Mouse (Mus musculus): ENCODE results near the gene 1110032A03Rik. TPM values are rescaled to one million over a fixed set of nuclear protein-coding genes. Genes with fewer than 3 reads are reported as not detected.

Gene 1110032A03Rik
- polyA plus RNA-seq (2015; fragmentation: Nextera tagmentation; extraction: Ambion mirVana): 64.4 and 69.0 TPM in 2 replicates

GRCm38 (mm10) chr9:50774991-50775612, at the start of gene 1110032A03Rik, which contains the start of gene Alg9:
Gene 1110032A03Rik (minus strand): TSS chr9:50775520.
Gene Alg9 (plus strand): TSS chr9:50775019.

GRCm38 (mm10) chr9:50768107-50769002, 7.0 kb downstream of the 1110032A03Rik start, which contains the start of gene Fdxacb1:
Gene Fdxacb1 (plus strand): TSS chr9:50768236.

GRCm38 (mm10) chr9:50752054-50752602, 23.2 kb downstream of the 1110032A03Rik start, which contains the start of gene Hspb2:
Gene Hspb2 (minus strand): TSS chr9:50752354.

GRCm38 (mm10) chr9:50751323-50751722, 24.0 kb downstream of the 1110032A03Rik start, which contains the start of gene Cryab:
Gene Cryab (plus strand): TSS chr9:50751325.

GRCm38 (mm10) chr9:50746214-50746677, 29.1 kb downstream of the 1110032A03Rik start, which contains the start of gene 2310030G06Rik:
Gene 2310030G06Rik (minus strand): TSS chr9:50746536.

GRCm38 (mm10) chr9:50738914-50739870, 36.1 kb downstream of the 1110032A03Rik start, which contains the start of gene Dixdc1:
Gene Dixdc1 (minus strand): TSS chr9:50739517.

Other genes with a start within 250 kb of the 1110032A03Rik start
- gene Pts, start 246.8 kb downstream of the 1110032A03Rik start, polyA plus RNA-seq (2015; fragmentation: Nextera tagmentation; extraction: Ambion mirVana): 97.8 and 101 TPM in 2 replicates
- gene Il18, start 220.7 kb downstream of the 1110032A03Rik start, polyA plus RNA-seq (2015; fragmentation: Nextera tagmentation; extraction: Ambion mirVana): 37.1 and 50.8 TPM in 2 replicates
- 0.42 and 0.55 TPM in 2 replicates for gene Bco2, start 220.3 kb downstream of the 1110032A03Rik start, polyA plus RNA-seq (2015; fragmentation: Nextera tagmentation; extraction: Ambion mirVana)
- 0.46 TPM in 1 of 2 replicates, not detected in the other for gene Tex12, start 214.2 kb downstream of the 1110032A03Rik start, polyA plus RNA-seq (2015; fragmentation: Nextera tagmentation; extraction: Ambion mirVana)
- 353 and 365 TPM in 2 replicates for gene Sdhd, start 171.7 kb downstream of the 1110032A03Rik start, polyA plus RNA-seq (2015; fragmentation: Nextera tagmentation; extraction: Ambion mirVana)
- 492 and 511 TPM in 2 replicates for gene Timm8b, start 171.6 kb downstream of the 1110032A03Rik start, polyA plus RNA-seq (2015; fragmentation: Nextera tagmentation; extraction: Ambion mirVana)
- gene Pih1d2, start 158.2 kb downstream of the 1110032A03Rik start, polyA plus RNA-seq (2015; fragmentation: Nextera tagmentation; extraction: Ambion mirVana): 4.5 and 6.8 TPM in 2 replicates
- 22.0 and 22.5 TPM in 2 replicates for gene Nkapd1, start 158.1 kb downstream of the 1110032A03Rik start, polyA plus RNA-seq (2015; fragmentation: Nextera tagmentation; extraction: Ambion mirVana)
- gene Dlat, start 115.7 kb downstream of the 1110032A03Rik start, polyA plus RNA-seq (2015; fragmentation: Nextera tagmentation; extraction: Ambion mirVana): 73.7 and 79.1 TPM in 2 replicates
- gene Dixdc1, start 36.0 kb downstream of the 1110032A03Rik start, polyA plus RNA-seq (2015; fragmentation: Nextera tagmentation; extraction: Ambion mirVana): 25.4 and 27.9 TPM in 2 replicates
- 2.3 and 3.6 TPM in 2 replicates for gene 2310030G06Rik, start 29.0 kb downstream of the 1110032A03Rik start, polyA plus RNA-seq (2015; fragmentation: Nextera tagmentation; extraction: Ambion mirVana)
- gene Cryab, start 24.2 kb downstream of the 1110032A03Rik start, polyA plus RNA-seq (2015; fragmentation: Nextera tagmentation; extraction: Ambion mirVana): 64.2 and 69.0 TPM in 2 replicates
- 3.3 and 4.1 TPM in 2 replicates for gene Hspb2, start 23.2 kb downstream of the 1110032A03Rik start, polyA plus RNA-seq (2015; fragmentation: Nextera tagmentation; extraction: Ambion mirVana)
- 7.9 and 8.8 TPM in 2 replicates for gene Fdxacb1, start 7.3 kb downstream of the 1110032A03Rik start, polyA plus RNA-seq (2015; fragmentation: Nextera tagmentation; extraction: Ambion mirVana)
- gene Alg9, start 501 bp downstream of the 1110032A03Rik start, polyA plus RNA-seq (2015; fragmentation: Nextera tagmentation; extraction: Ambion mirVana): 47.7 and 52.7 TPM in 2 replicates
- gene Ppp2r1b, start 69.8 kb upstream of the 1110032A03Rik start, polyA plus RNA-seq (2015; fragmentation: Nextera tagmentation; extraction: Ambion mirVana): 28.7 and 29.8 TPM in 2 replicates
- gene Sik2, start 233.6 kb upstream of the 1110032A03Rik start, polyA plus RNA-seq (2015; fragmentation: Nextera tagmentation; extraction: Ambion mirVana): 14.0 and 16.4 TPM in 2 replicates